Comparison of ENCODE assay signal across 7 mouse cellular contexts in the genomic region with DNA sequence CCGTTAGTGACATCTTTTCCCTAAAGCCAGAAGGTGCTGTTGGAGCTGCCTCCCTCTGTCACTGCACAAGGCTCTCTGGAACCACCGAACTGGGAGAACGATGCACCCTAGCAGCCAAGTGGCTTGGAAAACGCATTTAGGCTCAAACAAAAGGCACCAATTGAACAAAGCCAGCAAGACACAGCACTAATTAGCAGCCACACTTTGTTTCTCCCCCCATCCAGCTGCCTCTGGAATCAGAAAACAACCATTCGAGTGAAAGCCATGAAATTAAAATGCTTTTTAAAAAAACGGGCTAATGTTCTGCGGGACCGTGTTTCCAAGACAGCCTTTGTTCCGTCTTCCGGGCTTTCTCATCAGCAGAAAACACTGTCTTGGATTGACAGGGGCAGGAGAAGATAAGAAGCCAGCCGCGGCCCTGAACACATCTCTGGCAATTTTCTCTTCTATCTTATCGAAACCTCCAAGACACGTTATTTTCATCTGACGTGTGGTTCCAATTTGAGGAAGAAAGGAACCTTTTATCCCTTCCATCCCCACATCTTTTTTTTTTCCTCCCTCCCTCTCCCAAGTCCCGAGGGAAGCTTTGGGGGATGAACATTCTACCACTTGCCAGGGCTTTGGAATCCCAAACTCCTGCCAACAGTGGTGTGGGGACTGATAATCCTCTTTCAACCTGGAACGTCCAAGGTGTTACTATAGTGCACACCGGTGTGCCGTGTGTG. TPM values are rescaled to one million over a fixed set of nuclear protein-coding genes. Genes with fewer than 3 reads are reported as not detected.
A peak's percentile ranks its signal among the peaks of the same experiment; 100 is the strongest.
DNase-seq lines count a peak whose midpoint lies in the region; ATAC-seq and TF ChIP-seq lines count a peak whose summit lies in the region.

No protein-coding gene starts in this region.

- no peaks in the 10 kb centered on the region for H3K9me3 ChIP-seq in forebrain, embryonic 16.5 days (ENCODE audit: control insufficient read depth, low read length)
- H3K9me3 ChIP-seq in liver, embryonic 13.5 days (replicated peaks), result no peaks in the 10 kb centered on the region

- peaks cover 43% of the 10 kb centered on the region for H3K4me1 ChIP-seq in forebrain, embryonic 16.5 days (replicated peaks; ENCODE audit: control insufficient read depth, insufficient read depth, low read length)
- peaks cover 42% of the 10 kb centered on the region for H3K4me1 ChIP-seq in liver, embryonic 13.5 days (replicated peaks)
- no peaks in the 10 kb centered on the region for H3K4me1 ChIP-seq in thymus, adult 2 months (replicated peaks; ENCODE audit: control insufficient read depth, insufficient read depth, low read length)

- no peak for TF ChIP-seq CTCF in thymus, adult 2 months (IDR thresholded peaks at IDR 0.05; ENCODE audit: borderline replicate concordance, control insufficient read depth, extremely low read depth, insufficient read depth, low read length, poor library complexity)

- peak overlapping the region; percentile 93 for H3K27ac ChIP-seq in forebrain, embryonic 16.5 days (ENCODE audit: low read length)
- peak overlapping the region; percentile 71 for H3K27ac ChIP-seq in liver, embryonic 13.5 days
- no peak overlapping the region for H3K27ac ChIP-seq in thymus, adult 2 months (ENCODE audit: control insufficient read depth, insufficient read depth, low read length)

- under 1% methylated on average over 19 of the region's 19 CpGs for WGBS in forebrain, embryonic 16.5 days
- WGBS in liver, embryonic 13.5 days (ENCODE audit: insufficient replicate concordance), result 12% methylated on average over 19 of the region's 19 CpGs
- 51% methylated on average over 19 of the region's 19 CpGs for WGBS in thymus, adult 2 months

- TF ChIP-seq POLR2A in thymus, adult 2 months (IDR thresholded peaks at IDR 0.05; ENCODE audit: control insufficient read depth, extremely low read depth, insufficient read depth, low read length, poor library complexity), result no peak

- ATAC-seq in forebrain, embryonic 16.5 days, result peak; percentile 62
- peak; percentile 68 for ATAC-seq in liver, embryonic 13.5 days (ENCODE audit: low read depth)

- peak overlapping the region; percentile 17; the same call in 1 of the 2 replicates for H3K4me3 ChIP-seq in forebrain, embryonic 16.5 days (replicated peaks; ENCODE audit: low read length)
- H3K4me3 ChIP-seq in liver, embryonic 13.5 days (replicated peaks), result peak overlapping the region; percentile 34
- no peak overlapping the region for H3K4me3 ChIP-seq in thymus, adult 2 months (ENCODE audit: control insufficient read depth, insufficient read depth, low read length)

- H3K36me3 ChIP-seq in forebrain, embryonic 16.5 days (ENCODE audit: control insufficient read depth, insufficient read depth), result no peaks in the 10 kb centered on the region
- no peaks in the 10 kb centered on the region for H3K36me3 ChIP-seq in liver, embryonic 13.5 days
- no peaks in the 10 kb centered on the region for H3K36me3 ChIP-seq in thymus, adult 2 months (ENCODE audit: control insufficient read depth, insufficient read depth, low read length)

- peak; percentile 56 to 67 for DNase-seq in right cerebral cortex, postnatal 10 days (ENCODE audit: low spot score in 2 of 2)
- no peak for DNase-seq in right cerebral cortex, postnatal 4 days
- DNase-seq in liver, embryonic 13.5 days, result peak; percentile 50
- DNase-seq in thymus, postnatal 0 days (ENCODE audit: low spot score), result no peak
- DNase-seq in thymus, adult 2 months, result no peak
- no peak for DNase-seq in cerebellum, postnatal 36 days

- H3K4me2 ChIP-seq in forebrain, embryonic 16.5 days (ENCODE audit: low read length), result peak overlapping the region; percentile 47
- H3K4me2 ChIP-seq in liver, embryonic 13.5 days, result peak overlapping the region; percentile 64

- H3K27me3 ChIP-seq in forebrain, embryonic 16.5 days (replicated peaks; ENCODE audit: control insufficient read depth, insufficient read depth, low read length), result no peaks in the 10 kb centered on the region; the same call in 1 of the 2 replicates
- H3K27me3 ChIP-seq in liver, embryonic 13.5 days, result peaks cover 14% of the 10 kb centered on the region
- no peaks in the 10 kb centered on the region for H3K27me3 ChIP-seq in thymus, adult 2 months (ENCODE audit: control insufficient read depth, insufficient read depth, low read length)

- peak overlapping the region; percentile 35 for H3K9ac ChIP-seq in forebrain, embryonic 16.5 days (replicated peaks; ENCODE audit: low read depth, low read length)
- H3K9ac ChIP-seq in liver, embryonic 13.5 days, result 0 out of 2 replicates have a peak overlapping the region, but pooled peaks have one; percentile 11

RNA-seq across cellular contexts. Expression of gene Sec14l1, which starts 54.8 kb away (rescaled TPM):
- 76.9 and 83.7 TPM in 2 replicates for polyA plus RNA-seq in forebrain, embryonic 16.5 days (2015; fragmentation: Nextera tagmentation; extraction: Ambion mirVana)
- 19.7 and 23.2 TPM in 2 replicates for polyA plus RNA-seq in liver, embryonic 13.5 days (2015; fragmentation: Nextera tagmentation; extraction: Ambion mirVana)
- polyA plus RNA-seq in thymus, postnatal 0 days (2015; fragmentation: Nextera tagmentation; extraction: Ambion mirVana), result 35.9 and 37.7 TPM in 2 replicates
- polyA plus RNA-seq in thymus, adult 2 months (2012; rRNA removed), result 75.6 and 84.8 TPM in 2 replicates

Comparison
In these comparisons a context has a peak if more than half of its experiments do, and no peak if none do; other contexts are left out.
1. DNase-seq: peak in right cerebral cortex, postnatal 10 days (2 of 2) and liver, embryonic 13.5 days (single experiment); none in right cerebral cortex, postnatal 4 days (single experiment), thymus, postnatal 0 days (single experiment), thymus, adult 2 months (single experiment) and cerebellum, postnatal 36 days (0 of 2).